ENCODE assay signal across 7 mouse cellular contexts in the genomic region with DNA sequence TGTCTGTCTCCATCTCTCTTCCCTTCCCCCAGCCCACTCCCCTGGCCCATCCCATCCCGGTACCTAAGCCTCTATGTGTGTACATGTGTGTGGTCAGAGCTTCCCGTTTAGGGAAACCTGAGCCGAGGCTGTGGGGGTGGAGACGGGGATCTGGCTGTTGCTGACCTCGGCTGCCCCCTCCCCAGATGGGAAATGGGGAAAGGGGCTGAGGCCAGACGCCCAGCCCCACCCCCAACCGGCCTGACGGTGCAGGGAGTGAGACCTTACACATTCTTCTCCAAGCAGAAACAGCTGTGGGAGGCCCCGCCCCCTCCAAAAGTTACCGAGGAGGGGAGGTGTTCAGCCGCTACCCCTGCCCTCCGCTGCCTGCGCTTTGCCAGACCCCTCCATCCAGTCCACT. TPM values are rescaled to one million over a fixed set of nuclear protein-coding genes. Genes with fewer than 3 reads are reported as not detected.
DNase-seq lines count a peak whose midpoint lies in the region; ATAC-seq and TF ChIP-seq lines count a peak whose summit lies in the region.

No protein-coding gene starts in this region.

- no peaks in the 10 kb centered on the region for H3K36me3 ChIP-seq in testis, adult 2 months (ENCODE audit: control insufficient read depth, insufficient read depth, low read length)
- peaks cover 26% of the 10 kb centered on the region for H3K36me3 ChIP-seq in embryonic facial prominence, embryonic 14.5 days (ENCODE audit: control insufficient read depth, insufficient read depth, low read length)
- H3K36me3 ChIP-seq in hindbrain, postnatal 0 days (ENCODE audit: insufficient read depth, low read length) = no peaks in the 10 kb centered on the region

- WGBS in embryonic facial prominence, embryonic 14.5 days = 4% methylated on average over 9 of the region's 13 CpGs
- 9% methylated on average over 12 of the region's 13 CpGs for WGBS in hindbrain, postnatal 0 days

- no peak for TF ChIP-seq POLR2A in testis, adult 2 months (IDR thresholded peaks at IDR 0.05; ENCODE audit: control insufficient read depth, low read depth, low read length)

- peak overlapping the region; percentile 85 for H3K9ac ChIP-seq in embryonic facial prominence, embryonic 14.5 days (ENCODE audit: low read depth, low read length)
- peak overlapping the region; percentile 82 for H3K9ac ChIP-seq in hindbrain, postnatal 0 days (replicated peaks; ENCODE audit: low read length)

- H3K9me3 ChIP-seq in embryonic facial prominence, embryonic 14.5 days (ENCODE audit: control insufficient read depth, low read length) = no peaks in the 10 kb centered on the region
- H3K9me3 ChIP-seq in hindbrain, postnatal 0 days (ENCODE audit: low read length) = no peaks in the 10 kb centered on the region

- H3K27ac ChIP-seq in testis, adult 2 months (ENCODE audit: control insufficient read depth, insufficient read depth, low read depth, low read length) = peak overlapping the region; percentile 72
- H3K27ac ChIP-seq in embryonic facial prominence, embryonic 14.5 days (replicated peaks; ENCODE audit: low read depth, low read length) = peak overlapping the region; percentile 85
- no peak overlapping the region for H3K27ac ChIP-seq in hindbrain, postnatal 0 days

- no peak for DNase-seq in testis, postnatal 14 days (ENCODE audit: low spot score)
- peak; percentile 84 for DNase-seq in embryonic facial prominence, embryonic 14.5 days (ENCODE audit: low spot score)
- no peak for DNase-seq in hindbrain, postnatal 0 days (ENCODE audit: low spot score)
- DNase-seq in mesoderm, embryonic 11.5 days (ENCODE audit: low read depth, low spot score) = peak; percentile 94
- DNase-seq in MN1 (ENCODE audit: low spot score) = no peak

- H3K27me3 ChIP-seq in testis, adult 2 months (ENCODE audit: control insufficient read depth, insufficient read depth, low read length) = no peaks in the 10 kb centered on the region
- H3K27me3 ChIP-seq in embryonic facial prominence, embryonic 14.5 days (replicated peaks; ENCODE audit: control insufficient read depth, insufficient read depth, low read length) = no peaks in the 10 kb centered on the region
- no peaks in the 10 kb centered on the region for H3K27me3 ChIP-seq in hindbrain, postnatal 0 days (ENCODE audit: insufficient read depth, low read length)

- H3K4me2 ChIP-seq in embryonic facial prominence, embryonic 14.5 days (ENCODE audit: low read depth, low read length) = peak overlapping the region; percentile 87
- peak overlapping the region; percentile 68 for H3K4me2 ChIP-seq in hindbrain, postnatal 0 days (ENCODE audit: low read depth, low read length)

- ATAC-seq in embryonic facial prominence, embryonic 14.5 days (ENCODE audit: low read depth) = no peak
- ATAC-seq in hindbrain, postnatal 0 days = no peak
- ATAC-seq in activated CD4-positive, CD25-positive, alpha-beta regulatory T cell, adult 4 months = no peak

- TF ChIP-seq CTCF in testis, adult 2 months (IDR thresholded peaks at IDR 0.05; ENCODE audit: control insufficient read depth, insufficient read depth, insufficient replicate concordance, low read depth, low read length) = no peak
- TF ChIP-seq CTCF in hindbrain, postnatal 0 days (IDR thresholded peaks at IDR 0.05; ENCODE audit: low read depth) = no peak

- H3K4me3 ChIP-seq in testis, adult 2 months (ENCODE audit: control insufficient read depth, low read depth, low read length) = peak overlapping the region; percentile 88
- H3K4me3 ChIP-seq in embryonic facial prominence, embryonic 14.5 days (ENCODE audit: low read depth, low read length) = peak overlapping the region; percentile 82
- peak overlapping the region; percentile 69 for H3K4me3 ChIP-seq in hindbrain, postnatal 0 days (ENCODE audit: low read length)

- H3K4me1 ChIP-seq in testis, adult 2 months (ENCODE audit: control insufficient read depth, insufficient read depth, low read length) = peaks cover 14% of the 10 kb centered on the region
- peaks cover 11% of the 10 kb centered on the region; the same call in 1 of the 2 replicates for H3K4me1 ChIP-seq in embryonic facial prominence, embryonic 14.5 days (ENCODE audit: control insufficient read depth, insufficient read depth, low read length)
- peaks cover 5% of the 10 kb centered on the region for H3K4me1 ChIP-seq in hindbrain, postnatal 0 days (ENCODE audit: insufficient read depth, low read length)

RNA-seq across cellular contexts. Expression of gene Dact3, which starts 1.5 kb away (rescaled TPM):
- 30.7 and 31.2 TPM in 2 replicates for polyA plus RNA-seq in testis, adult 2 months (2012; rRNA removed)
- polyA plus RNA-seq in embryonic facial prominence, embryonic 14.5 days (2014; fragmentation: Nextera tagmentation; extraction: Ambion mirVana) = 7.2 and 7.6 TPM in 2 replicates
- 85.9 and 95.6 TPM in 2 replicates for total RNA-seq in hindbrain, postnatal 0 days (2014; rRNA removed)
- 7.2 TPM in 2 replicates for polyA plus RNA-seq in hindbrain, postnatal 0 days (2015; fragmentation: Nextera tagmentation; extraction: Ambion mirVana)
- not detected for polyA plus RNA-seq in activated CD4-positive, CD25-positive, alpha-beta regulatory T cell, adult 4 months (2017; shearing (Covaris generic))

RNA-seq across cellular contexts. Expression of gene Gng8, which starts 15.0 kb away (rescaled TPM):
- polyA plus RNA-seq in testis, adult 2 months (2012; rRNA removed) = 9.5 and 10.3 TPM in 2 replicates
- 27.0 and 29.1 TPM in 2 replicates for polyA plus RNA-seq in embryonic facial prominence, embryonic 14.5 days (2014; fragmentation: Nextera tagmentation; extraction: Ambion mirVana)
- 4.1 TPM in 1 of 2 replicates, not detected in the other for total RNA-seq in hindbrain, postnatal 0 days (2014; rRNA removed)
- polyA plus RNA-seq in hindbrain, postnatal 0 days (2015; fragmentation: Nextera tagmentation; extraction: Ambion mirVana) = 0.62 and 4.7 TPM in 2 replicates
- not detected for polyA plus RNA-seq in activated CD4-positive, CD25-positive, alpha-beta regulatory T cell, adult 4 months (2017; shearing (Covaris generic))

RNA-seq across cellular contexts. Expression of gene Ptgir, which starts 29.7 kb away (rescaled TPM):
- polyA plus RNA-seq in testis, adult 2 months (2012; rRNA removed) = 0.20 and 0.26 TPM in 2 replicates
- polyA plus RNA-seq in embryonic facial prominence, embryonic 14.5 days (2014; fragmentation: Nextera tagmentation; extraction: Ambion mirVana) = 1.8 and 1.9 TPM in 2 replicates
- total RNA-seq in hindbrain, postnatal 0 days (2014; rRNA removed) = 0.18 and 0.21 TPM in 2 replicates
- 0.05 TPM in 2 replicates for polyA plus RNA-seq in hindbrain, postnatal 0 days (2015; fragmentation: Nextera tagmentation; extraction: Ambion mirVana)
- polyA plus RNA-seq in activated CD4-positive, CD25-positive, alpha-beta regulatory T cell, adult 4 months (2017; shearing (Covaris generic)) = 10 to 100 TPM; 11.8 to 13.2 TPM

RNA-seq across cellular contexts. Expression of gene Prkd2, which starts 33.9 kb away (rescaled TPM):
- polyA plus RNA-seq in testis, adult 2 months (2012; rRNA removed) = 2.8 and 4.5 TPM in 2 replicates
- polyA plus RNA-seq in embryonic facial prominence, embryonic 14.5 days (2014; fragmentation: Nextera tagmentation; extraction: Ambion mirVana) = 14.4 and 16.5 TPM in 2 replicates
- total RNA-seq in hindbrain, postnatal 0 days (2014; rRNA removed) = 4.3 and 5.4 TPM in 2 replicates
- 4.3 and 4.8 TPM in 2 replicates for polyA plus RNA-seq in hindbrain, postnatal 0 days (2015; fragmentation: Nextera tagmentation; extraction: Ambion mirVana)
- 10 to 100 TPM; 45.7 to 47.6 TPM for polyA plus RNA-seq in activated CD4-positive, CD25-positive, alpha-beta regulatory T cell, adult 4 months (2017; shearing (Covaris generic))

RNA-seq across cellular contexts. Expression of gene Calm3, which starts 47.3 kb away (rescaled TPM):
- polyA plus RNA-seq in testis, adult 2 months (2012; rRNA removed) = 433 and 509 TPM in 2 replicates
- 164 and 189 TPM in 2 replicates for polyA plus RNA-seq in embryonic facial prominence, embryonic 14.5 days (2014; fragmentation: Nextera tagmentation; extraction: Ambion mirVana)
- total RNA-seq in hindbrain, postnatal 0 days (2014; rRNA removed) = 1,865 and 2,018 TPM in 2 replicates
- 435 and 441 TPM in 2 replicates for polyA plus RNA-seq in hindbrain, postnatal 0 days (2015; fragmentation: Nextera tagmentation; extraction: Ambion mirVana)
- 100 to 1,000 TPM; 106 to 159 TPM for polyA plus RNA-seq in activated CD4-positive, CD25-positive, alpha-beta regulatory T cell, adult 4 months (2017; shearing (Covaris generic))

Comparison
In these comparisons a context has a peak if more than half of its experiments do, and no peak if none do; other contexts are left out.
1. DNase-seq: peak in embryonic facial prominence, embryonic 14.5 days (single experiment) and mesoderm, embryonic 11.5 days (single experiment); none in testis, postnatal 14 days (single experiment), hindbrain, postnatal 0 days (single experiment) and MN1 (single experiment).
2. Peak in every context shown above with its lines, with median percentiles within 50 percentile points of each other: H3K4me3 ChIP-seq.